Mouse (Mus musculus): ENCODE results near the gene Pirt. TPM values are rescaled to one million over a fixed set of nuclear protein-coding genes. Genes with fewer than 3 reads are reported as not detected.

Pirt gene
- not detected in 2 replicates for polyA plus RNA-seq (2012)

GRCm38 (mm10) chr11:66911811-66912210 is at the start of gene Pirt:
Pirt (plus strand) TSS chr11:66911981.
- TF ChIP-seq GATA1 (IDR thresholded peaks at IDR 0.05; ENCODE audit: low read length): no peak

- no peak for TF ChIP-seq GATA1 (IDR thresholded peaks at IDR 0.05; ENCODE audit: low read length)
Measured at GRCm38 (mm10) chr11:66871701-66872100, 40.1 kb upstream of the Pirt start.

- no peak for TF ChIP-seq GATA1 (IDR thresholded peaks at IDR 0.05; ENCODE audit: low read length)
Measured at GRCm38 (mm10) chr11:66872773-66873470, 38.9 kb upstream of the Pirt start.

GRCm38 (mm10) chr11:66881291-66881690 is 30.5 kb upstream of the Pirt start:
- TF ChIP-seq GATA1 (IDR thresholded peaks at IDR 0.05; ENCODE audit: low read length): no peak

- no peak for TF ChIP-seq GATA1 (IDR thresholded peaks at IDR 0.05; ENCODE audit: low read length)
Measured at GRCm38 (mm10) chr11:66882224-66883040, 29.3 kb upstream of the Pirt start.

- no peak for TF ChIP-seq GATA1 (IDR thresholded peaks at IDR 0.05; ENCODE audit: low read length)
Measured at GRCm38 (mm10) chr11:66892536-66892935, 19.2 kb upstream of the Pirt start.

GRCm38 (mm10) chr11:66898747-66899146 is 13.0 kb upstream of the Pirt start:
- TF ChIP-seq GATA1 (IDR thresholded peaks at IDR 0.05; ENCODE audit: low read length): no peak

GRCm38 (mm10) chr11:66899426-66899825 is 12.4 kb upstream of the Pirt start:
- no peak for TF ChIP-seq GATA1 (IDR thresholded peaks at IDR 0.05; ENCODE audit: low read length)

GRCm38 (mm10) chr11:66902801-66903200 is 9.0 kb upstream of the Pirt start:
- TF ChIP-seq GATA1 (IDR thresholded peaks at IDR 0.05; ENCODE audit: low read length): no peak

- no peak for TF ChIP-seq GATA1 (IDR thresholded peaks at IDR 0.05; ENCODE audit: low read length)
Measured at GRCm38 (mm10) chr11:66905617-66906384, 6.0 kb upstream of the Pirt start.

- TF ChIP-seq GATA1 (IDR thresholded peaks at IDR 0.05; ENCODE audit: low read length): no peak
Measured at GRCm38 (mm10) chr11:66912531-66913458, 1.0 kb downstream of the Pirt start.

- TF ChIP-seq GATA1 (IDR thresholded peaks at IDR 0.05; ENCODE audit: low read length): no peak
Measured at GRCm38 (mm10) chr11:66914249-66914648, 2.5 kb downstream of the Pirt start.

- no peak for TF ChIP-seq GATA1 (IDR thresholded peaks at IDR 0.05; ENCODE audit: low read length)
Measured at GRCm38 (mm10) chr11:66920012-66920411, 8.2 kb downstream of the Pirt start.

GRCm38 (mm10) chr11:66924095-66924823 is 12.5 kb downstream of the Pirt start:
- TF ChIP-seq GATA1 (IDR thresholded peaks at IDR 0.05; ENCODE audit: low read length): no peak

All from G1E-ER4 (cell line).